Mouse (Mus musculus) lung, adult 2 months (tissue): ENCODE data around the gene Ccdc9.

Source experiments
- CTCF ChIP-seq: fragments of 200-500 bp; IDR thresholded peaks from 2 replicates; pipeline ENCODE4 v1.5.1; 2011; ENCODE audit warnings: mild to moderate bottlenecking, low read length, control low read depth; ENCODE audit not compliant: insufficient read depth
- POLR2A ChIP-seq: fragments of 200-500 bp; IDR thresholded peaks from 2 replicates; pipeline ENCODE4 v1.6.1; 2011; ENCODE audit warnings: low read depth, mild to moderate bottlenecking, control low read depth, low read length, borderline replicate concordance; ENCODE audit errors: extremely low read depth

DNA sequence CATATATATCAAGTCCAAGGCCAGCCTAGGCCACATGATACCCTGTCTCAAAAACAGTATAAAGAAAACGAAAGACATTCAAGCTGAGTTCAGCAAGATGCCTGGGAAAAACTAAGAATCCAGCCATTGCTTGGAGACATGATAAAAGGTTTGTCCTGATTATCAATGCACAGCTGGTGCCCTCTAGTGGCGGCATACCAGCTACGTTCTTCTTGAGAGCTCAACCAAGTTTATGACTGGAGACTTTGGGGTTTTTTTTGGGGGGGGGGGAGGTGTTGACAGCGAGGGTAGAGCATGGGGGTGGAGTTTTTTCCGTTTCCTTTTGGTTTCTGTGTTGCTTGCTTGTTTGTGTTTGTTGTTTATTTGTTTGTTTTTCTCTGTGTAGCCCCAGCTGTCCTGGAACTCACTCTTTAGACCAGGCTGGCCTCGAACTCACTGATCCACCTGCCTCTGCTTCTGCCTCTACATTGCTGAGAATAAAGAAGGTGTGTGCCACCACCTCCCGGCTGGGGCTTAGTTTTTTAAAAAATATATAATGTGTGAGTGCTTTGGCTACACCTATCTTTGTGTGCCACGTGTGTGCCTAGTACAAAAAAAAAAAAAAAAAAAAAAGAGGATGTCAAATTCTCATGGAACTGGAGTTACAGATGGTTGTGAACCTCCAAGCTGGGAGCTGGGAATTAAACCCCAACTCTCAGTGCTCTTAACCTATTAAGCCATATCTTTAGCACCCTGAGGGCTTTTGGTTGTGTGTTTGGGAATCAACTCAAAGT, 23.4 kb downstream of the Ccdc9 start:
- TF ChIP-seq CTCF, result peak; percentile 63
- no peak for TF ChIP-seq POLR2A
